In genomic region chr5:122345777-122346176, GRCm38 (mm10) we compare ENCODE assay signal across 22 mouse cellular contexts. TPM values are rescaled to one million over a fixed set of nuclear protein-coding genes. Genes with fewer than 3 reads are reported as not detected.
DNase-seq lines count a peak whose midpoint lies in the region; ATAC-seq and TF ChIP-seq lines count a peak whose summit lies in the region.
"Had no signal": no experiment of that assay in that cellular context is flagged by ENCODE, and none has a peak within 500 bp of the region (broad histone marks: within the 10 kb centered on the region; RNA-seq: fewer than 3 reads in every experiment).

No protein-coding gene starts in this region.

- no peaks in the 10 kb centered on the region for H3K9me3 ChIP-seq in intestine, postnatal 0 days (ENCODE audit: control insufficient read depth)
- H3K9me3 ChIP-seq in intestine, embryonic 16.5 days (ENCODE audit: control insufficient read depth, low read length), result 0 out of 2 replicates have a peak, but pooled peaks cover 3% of the 10 kb centered on the region
- H3K9me3 ChIP-seq: forebrain, embryonic 12.5 days; liver, embryonic 13.5 days; lung, embryonic 15.5 days; midbrain, embryonic 13.5 days; neural tube, embryonic 15.5 days had no signal

- H3K27ac ChIP-seq in cerebellum, adult 2 months (ENCODE audit: insufficient read depth, low read length), result no peak overlapping the region
- no peak overlapping the region for H3K27ac ChIP-seq in intestine, postnatal 0 days (ENCODE audit: low read depth, low read length)
- no peak overlapping the region for H3K27ac ChIP-seq in intestine, embryonic 16.5 days (ENCODE audit: low read length)
- H3K27ac ChIP-seq: forebrain, embryonic 12.5 days; hindbrain, embryonic 14.5 days; limb, embryonic 12.5 days; liver, embryonic 13.5 days; lung, embryonic 15.5 days; midbrain, embryonic 13.5 days; neural tube, embryonic 15.5 days had no signal

- TF ChIP-seq CTCF in cerebellum, adult 2 months (IDR thresholded peaks at IDR 0.05; ENCODE audit: borderline replicate concordance, insufficient read depth, low read depth, low read length), result no peak
- TF ChIP-seq CTCF in intestine, postnatal 0 days (IDR thresholded peaks at IDR 0.05; ENCODE audit: low read depth), result peak; percentile 27

- no peaks in the 10 kb centered on the region for H3K36me3 ChIP-seq in intestine, postnatal 0 days (ENCODE audit: control insufficient read depth, insufficient read depth)
- no peaks in the 10 kb centered on the region for H3K36me3 ChIP-seq in intestine, embryonic 16.5 days (ENCODE audit: control insufficient read depth, insufficient read depth, low read length)
- H3K36me3 ChIP-seq: forebrain, embryonic 12.5 days; heart, embryonic 12.5 days; limb, embryonic 12.5 days; liver, embryonic 13.5 days; lung, embryonic 15.5 days; midbrain, embryonic 13.5 days; neural tube, embryonic 15.5 days had no signal

- WGBS in cerebellum, adult 2 months, result 75% methylated on average over 4 of the region's 4 CpGs
- 82% methylated on average over 4 of the region's 4 CpGs for WGBS in intestine, postnatal 0 days
- 83% methylated on average over 4 of the region's 4 CpGs for WGBS in intestine, embryonic 16.5 days

- no peak for ATAC-seq in intestine, postnatal 0 days
- no peak for ATAC-seq in intestine, embryonic 16.5 days
- ATAC-seq in inflammation-experienced regulatory T-cells, adult 6 months, result no peak
- ATAC-seq: midbrain, embryonic 13.5 days had no signal

- peak; percentile 50 to 64 for DNase-seq in cerebellum, postnatal 10 days
- no peak for DNase-seq in cerebellum, adult 2 months
- DNase-seq in lung, postnatal 36 days, result peak; percentile 15
- DNase-seq in lung, postnatal 25 days (ENCODE audit: low spot score), result no peak
- peak; percentile 21 for DNase-seq in naive thymus-derived CD4-positive, alpha-beta T cell, adult 2 months (ENCODE audit: low read depth)
- DNase-seq: cerebellum, adult 8-10 months; heart, postnatal 14 days; kidney, adult 18-20 months; kidney, postnatal 10 days; liver, embryonic 13.5 days; thymus, postnatal 36 days had no signal

- no peaks in the 10 kb centered on the region for H3K27me3 ChIP-seq in cerebellum, adult 2 months (ENCODE audit: control insufficient read depth, insufficient read depth, low read length)
- no peaks in the 10 kb centered on the region for H3K27me3 ChIP-seq in intestine, postnatal 0 days (replicated peaks; ENCODE audit: control insufficient read depth, insufficient read depth, low read length)
- no peaks in the 10 kb centered on the region for H3K27me3 ChIP-seq in intestine, embryonic 16.5 days (replicated peaks; ENCODE audit: control insufficient read depth, insufficient read depth, low read length)
- H3K27me3 ChIP-seq: forebrain, embryonic 12.5 days; heart, embryonic 12.5 days; liver, embryonic 13.5 days; lung, embryonic 15.5 days; midbrain, embryonic 13.5 days; neural tube, embryonic 15.5 days had no signal

- H3K4me2 ChIP-seq in intestine, postnatal 0 days (replicated peaks; ENCODE audit: low read depth), result no peak overlapping the region
- H3K4me2 ChIP-seq in intestine, embryonic 16.5 days (ENCODE audit: low read depth, low read length), result no peak overlapping the region
- H3K4me2 ChIP-seq: forebrain, embryonic 12.5 days; heart, embryonic 12.5 days; hindbrain, embryonic 14.5 days; limb, embryonic 12.5 days; liver, embryonic 13.5 days; lung, embryonic 15.5 days; midbrain, embryonic 13.5 days; neural tube, embryonic 15.5 days had no signal

- H3K9ac ChIP-seq in intestine, postnatal 0 days (ENCODE audit: low read depth, low read length), result no peak overlapping the region
- no peak overlapping the region for H3K9ac ChIP-seq in intestine, embryonic 16.5 days (ENCODE audit: low read depth, low read length)
- H3K9ac ChIP-seq: forebrain, embryonic 12.5 days; heart, embryonic 12.5 days; hindbrain, embryonic 14.5 days; limb, embryonic 12.5 days; liver, embryonic 13.5 days; lung, embryonic 15.5 days; midbrain, embryonic 13.5 days; neural tube, embryonic 15.5 days had no signal

- H3K4me3 ChIP-seq in cerebellum, adult 2 months (replicated peaks; ENCODE audit: insufficient read depth, low read depth, low read length), result no peak overlapping the region
- H3K4me3 ChIP-seq in intestine, postnatal 0 days (ENCODE audit: low read depth, low read length), result no peak overlapping the region
- no peak overlapping the region for H3K4me3 ChIP-seq in intestine, embryonic 16.5 days (ENCODE audit: low read length)
- H3K4me3 ChIP-seq: forebrain, embryonic 12.5 days; heart, embryonic 12.5 days; limb, embryonic 12.5 days; liver, embryonic 13.5 days; lung, embryonic 15.5 days; midbrain, embryonic 13.5 days; myocyte; neural tube, embryonic 15.5 days had no signal

- no peak for TF ChIP-seq POLR2A in cerebellum, adult 2 months (IDR thresholded peaks at IDR 0.05; ENCODE audit: borderline replicate concordance, insufficient read depth, low read length)

- H3K4me1 ChIP-seq in cerebellum, adult 2 months (ENCODE audit: control insufficient read depth, insufficient read depth, low read length), result no peaks in the 10 kb centered on the region
- H3K4me1 ChIP-seq in intestine, postnatal 0 days (replicated peaks; ENCODE audit: control insufficient read depth, insufficient read depth, low read length), result no peaks in the 10 kb centered on the region
- 0 out of 2 replicates have a peak, but pooled peaks cover 8% of the 10 kb centered on the region for H3K4me1 ChIP-seq in intestine, embryonic 16.5 days (ENCODE audit: control insufficient read depth, insufficient read depth, low read length)
- H3K4me1 ChIP-seq: heart, embryonic 12.5 days; limb, embryonic 12.5 days; lung, embryonic 15.5 days; midbrain, embryonic 13.5 days had no signal

RNA-seq across cellular contexts. Expression of gene Rad9b, which starts 8.3 kb away (rescaled TPM):
- 6.9 TPM in 2 replicates for polyA plus RNA-seq in cerebellum, adult 2 months (2012; rRNA removed)
- polyA plus RNA-seq in intestine, postnatal 0 days (2015; fragmentation: Nextera tagmentation; extraction: Ambion mirVana), result 4.6 and 4.9 TPM in 2 replicates
- 7.4 and 7.6 TPM in 2 replicates for polyA plus RNA-seq in intestine, embryonic 16.5 days (2015; fragmentation: Nextera tagmentation; extraction: Ambion mirVana)
- polyA plus RNA-seq in inflammation-experienced regulatory T-cells, adult 6 months (2017; shearing (Covaris generic)), result 10 to 100 TPM in 2 of 3 experiments, 1 to 10 TPM in 1; 6.1 to 16.8 (median 13.9) TPM

RNA-seq across cellular contexts. Expression of gene Vps29, which starts 8.4 kb away (rescaled TPM):
- 170 and 180 TPM in 2 replicates for polyA plus RNA-seq in cerebellum, adult 2 months (2012; rRNA removed)
- polyA plus RNA-seq in intestine, postnatal 0 days (2015; fragmentation: Nextera tagmentation; extraction: Ambion mirVana), result 333 and 338 TPM in 2 replicates
- 289 and 291 TPM in 2 replicates for polyA plus RNA-seq in intestine, embryonic 16.5 days (2015; fragmentation: Nextera tagmentation; extraction: Ambion mirVana)
- polyA plus RNA-seq in inflammation-experienced regulatory T-cells, adult 6 months (2017; shearing (Covaris generic)), result 100 to 1,000 TPM; 206 to 295 (median 210) TPM

RNA-seq across cellular contexts. Expression of gene Gpn3, which starts 25.9 kb away (rescaled TPM):
- 46.5 and 48.7 TPM in 2 replicates for polyA plus RNA-seq in cerebellum, adult 2 months (2012; rRNA removed)
- polyA plus RNA-seq in intestine, postnatal 0 days (2015; fragmentation: Nextera tagmentation; extraction: Ambion mirVana), result 34.1 and 37.3 TPM in 2 replicates
- 55.0 and 59.2 TPM in 2 replicates for polyA plus RNA-seq in intestine, embryonic 16.5 days (2015; fragmentation: Nextera tagmentation; extraction: Ambion mirVana)
- 10 to 100 TPM; 42.4 to 69.7 (median 60.2) TPM for polyA plus RNA-seq in inflammation-experienced regulatory T-cells, adult 6 months (2017; shearing (Covaris generic))

RNA-seq across cellular contexts. Expression of gene Fam216a, which starts 26.4 kb away (rescaled TPM):
- 94.8 and 98.5 TPM in 2 replicates for polyA plus RNA-seq in cerebellum, adult 2 months (2012; rRNA removed)
- 15.1 and 15.9 TPM in 2 replicates for polyA plus RNA-seq in intestine, postnatal 0 days (2015; fragmentation: Nextera tagmentation; extraction: Ambion mirVana)
- polyA plus RNA-seq in intestine, embryonic 16.5 days (2015; fragmentation: Nextera tagmentation; extraction: Ambion mirVana), result 31.8 and 34.0 TPM in 2 replicates
- polyA plus RNA-seq in inflammation-experienced regulatory T-cells, adult 6 months (2017; shearing (Covaris generic)), result 1 to 10 TPM; 7.3 to 9.4 (median 7.9) TPM

RNA-seq across cellular contexts. Expression of gene Arpc3, which starts 45.9 kb away (rescaled TPM):
- polyA plus RNA-seq in cerebellum, adult 2 months (2012; rRNA removed), result 189 and 203 TPM in 2 replicates
- 166 and 171 TPM in 2 replicates for polyA plus RNA-seq in intestine, postnatal 0 days (2015; fragmentation: Nextera tagmentation; extraction: Ambion mirVana)
- 161 and 164 TPM in 2 replicates for polyA plus RNA-seq in intestine, embryonic 16.5 days (2015; fragmentation: Nextera tagmentation; extraction: Ambion mirVana)
- polyA plus RNA-seq in inflammation-experienced regulatory T-cells, adult 6 months (2017; shearing (Covaris generic)), result 100 to 1,000 TPM; 331 to 710 (median 523) TPM

Comparison
In these comparisons a context has a peak if more than half of its experiments do, and no peak if none do; other contexts are left out.
1. DNase-seq: peak in cerebellum, postnatal 10 days (2 of 2), lung, postnatal 36 days (single experiment) and naive thymus-derived CD4-positive, alpha-beta T cell, adult 2 months (single experiment); none in cerebellum, adult 2 months (0 of 2) and lung, postnatal 25 days (single experiment).